13 mouse cellular contexts compared by ENCODE assay signal in the genomic region with DNA sequence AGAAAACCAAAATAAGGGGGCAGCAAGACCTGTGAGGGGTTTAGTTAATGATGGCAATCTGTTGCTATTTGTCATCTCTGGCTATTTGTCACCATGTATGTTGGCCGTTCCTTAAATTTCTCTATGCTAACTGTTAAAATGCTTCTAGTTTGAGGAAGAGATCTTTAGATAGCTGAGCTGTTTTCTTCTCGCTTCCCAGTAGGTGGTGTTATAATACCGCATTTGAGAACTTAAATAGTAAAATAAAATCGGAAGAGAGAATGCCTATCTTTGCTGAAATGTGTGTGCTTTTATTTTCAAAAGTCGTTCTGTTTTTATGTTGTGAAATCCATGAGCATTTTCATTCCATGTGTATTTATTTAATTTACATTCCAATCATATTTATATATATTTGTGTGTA.
DNase-seq lines count a peak whose midpoint lies in the region; ATAC-seq and TF ChIP-seq lines count a peak whose summit lies in the region.
"Had no signal": no experiment of that assay in that cellular context is flagged by ENCODE, and none has a peak within 500 bp of the region (broad histone marks: within the 10 kb centered on the region; RNA-seq: fewer than 3 reads in every experiment).

No protein-coding gene starts in this region.

- H3K4me3 ChIP-seq in cerebellum, adult 2 months (replicated peaks; ENCODE audit: insufficient read depth, low read depth, low read length) = no peak overlapping the region
- H3K4me3 ChIP-seq in liver, postnatal 0 days (ENCODE audit: low read depth, low read length) = no peak overlapping the region
- H3K4me3 ChIP-seq in liver, embryonic 11.5 days (ENCODE audit: low read depth, low read length) = no peak overlapping the region
- no peak overlapping the region for H3K4me3 ChIP-seq in hindbrain, postnatal 0 days (ENCODE audit: low read length)
- H3K4me3 ChIP-seq: limb, embryonic 12.5 days; myocyte; stomach, embryonic 15.5 days had no signal

- H3K4me2 ChIP-seq in liver, postnatal 0 days (ENCODE audit: low read depth, low read length) = no peak overlapping the region
- no peak overlapping the region for H3K4me2 ChIP-seq in liver, embryonic 11.5 days
- no peak overlapping the region for H3K4me2 ChIP-seq in hindbrain, postnatal 0 days (ENCODE audit: low read depth, low read length)
- H3K4me2 ChIP-seq: limb, embryonic 12.5 days; stomach, embryonic 15.5 days had no signal

- H3K27me3 ChIP-seq in cerebellum, adult 2 months (ENCODE audit: control insufficient read depth, insufficient read depth, low read length) = no peaks in the 10 kb centered on the region
- no peaks in the 10 kb centered on the region for H3K27me3 ChIP-seq in liver, postnatal 0 days (ENCODE audit: insufficient read depth, low read length)
- H3K27me3 ChIP-seq in liver, embryonic 11.5 days (replicated peaks; ENCODE audit: control insufficient read depth, insufficient read depth, low read length) = no peaks in the 10 kb centered on the region
- H3K27me3 ChIP-seq in hindbrain, postnatal 0 days (ENCODE audit: insufficient read depth, low read length) = no peaks in the 10 kb centered on the region
- H3K27me3 ChIP-seq: limb, embryonic 12.5 days; stomach, embryonic 15.5 days had no signal

- peak; percentile 49; the same call in 1 of the 2 replicates for TF ChIP-seq CTCF in cerebellum, adult 2 months (IDR thresholded peaks at IDR 0.05; ENCODE audit: borderline replicate concordance, insufficient read depth, low read depth, low read length)
- peak; percentile 45 for TF ChIP-seq CTCF in liver, postnatal 0 days (IDR thresholded peaks at IDR 0.05; ENCODE audit: low read depth)
- TF ChIP-seq CTCF in hindbrain, postnatal 0 days (IDR thresholded peaks at IDR 0.05; ENCODE audit: low read depth) = peak; percentile 74

- TF ChIP-seq POLR2A in cerebellum, adult 2 months (IDR thresholded peaks at IDR 0.05; ENCODE audit: borderline replicate concordance, insufficient read depth, low read length) = no peak

- no peak for TF ChIP-seq EP300 in liver, postnatal 0 days (IDR thresholded peaks at IDR 0.05; ENCODE audit: low read depth)

- no peak for ATAC-seq in liver, postnatal 0 days
- ATAC-seq in liver, embryonic 11.5 days (replicated peaks; ENCODE audit: low FRiP score) = no peak
- no peak for ATAC-seq in hindbrain, postnatal 0 days

- no peaks in the 10 kb centered on the region for H3K9me3 ChIP-seq in liver, postnatal 0 days (ENCODE audit: low read length)
- H3K9me3 ChIP-seq in liver, embryonic 11.5 days (ENCODE audit: control insufficient read depth, low read length) = no peaks in the 10 kb centered on the region
- no peaks in the 10 kb centered on the region for H3K9me3 ChIP-seq in hindbrain, postnatal 0 days (ENCODE audit: low read length)
- H3K9me3 ChIP-seq: limb, embryonic 12.5 days; stomach, embryonic 15.5 days had no signal

- H3K9ac ChIP-seq in liver, postnatal 0 days (replicated peaks) = no peak overlapping the region
- no peak overlapping the region for H3K9ac ChIP-seq in liver, embryonic 11.5 days (ENCODE audit: low read depth, low read length)
- H3K9ac ChIP-seq in hindbrain, postnatal 0 days (replicated peaks; ENCODE audit: low read length) = no peak overlapping the region
- H3K9ac ChIP-seq: limb, embryonic 12.5 days; stomach, embryonic 15.5 days had no signal

- H3K27ac ChIP-seq in cerebellum, adult 2 months (ENCODE audit: insufficient read depth, low read length) = no peak overlapping the region
- H3K27ac ChIP-seq in liver, postnatal 0 days (ENCODE audit: low read depth) = no peak overlapping the region
- no peak overlapping the region for H3K27ac ChIP-seq in liver, embryonic 11.5 days (ENCODE audit: low read depth, low read length)
- no peak overlapping the region for H3K27ac ChIP-seq in hindbrain, postnatal 0 days
- H3K27ac ChIP-seq: limb, embryonic 12.5 days; stomach, embryonic 15.5 days had no signal

- no peaks in the 10 kb centered on the region for H3K4me1 ChIP-seq in cerebellum, adult 2 months (ENCODE audit: control insufficient read depth, insufficient read depth, low read length)
- no peaks in the 10 kb centered on the region for H3K4me1 ChIP-seq in liver, postnatal 0 days (ENCODE audit: insufficient read depth)
- H3K4me1 ChIP-seq in liver, embryonic 11.5 days (replicated peaks; ENCODE audit: control insufficient read depth, insufficient read depth, low read length) = no peaks in the 10 kb centered on the region
- H3K4me1 ChIP-seq in hindbrain, postnatal 0 days (ENCODE audit: insufficient read depth, low read length) = no peaks in the 10 kb centered on the region
- H3K4me1 ChIP-seq: limb, embryonic 12.5 days; stomach, embryonic 15.5 days had no signal

- WGBS in cerebellum, adult 2 months = 16% methylated on average over 5 of the region's 5 CpGs
- 28% methylated on average over 5 of the region's 5 CpGs for WGBS in liver, postnatal 0 days (ENCODE audit: insufficient replicate concordance)
- 36% methylated on average over 5 of the region's 5 CpGs for WGBS in liver, embryonic 11.5 days
- WGBS in hindbrain, postnatal 0 days = 22% methylated on average over 5 of the region's 5 CpGs

- peak in 1 of 2 experiments; percentile 41 for DNase-seq in cerebellum, adult 2 months
- DNase-seq in cerebellum, postnatal 25 days = no peak
- DNase-seq in liver, postnatal 0 days = no peak
- DNase-seq in liver, embryonic 11.5 days (ENCODE audit: low spot score) = no peak
- peak; percentile 83 for DNase-seq in hindbrain, postnatal 0 days (ENCODE audit: low spot score)
- peak; percentile 13 for DNase-seq in skeletal muscle tissue, adult 2 months (ENCODE audit: low read depth, low spot score)
- DNase-seq in T-cell, adult 2 months (ENCODE audit: low spot score) = no peak
- no peak for DNase-seq in cerebellum, postnatal 4 days (ENCODE audit: low spot score in 2 of 2)
- DNase-seq: adrenal gland, postnatal 25 days; kidney, adult 18-20 months had no signal

- H3K36me3 ChIP-seq in liver, postnatal 0 days (replicated peaks; ENCODE audit: insufficient read depth, low read length) = no peaks in the 10 kb centered on the region
- no peaks in the 10 kb centered on the region for H3K36me3 ChIP-seq in liver, embryonic 11.5 days (ENCODE audit: control insufficient read depth, insufficient read depth, low read length)
- no peaks in the 10 kb centered on the region for H3K36me3 ChIP-seq in hindbrain, postnatal 0 days (ENCODE audit: insufficient read depth, low read length)
- H3K36me3 ChIP-seq: limb, embryonic 12.5 days; stomach, embryonic 15.5 days had no signal

Comparison
In these comparisons a context has a peak if more than half of its experiments do, and no peak if none do; other contexts are left out.
1. DNase-seq: peak in hindbrain, postnatal 0 days (single experiment) and skeletal muscle tissue, adult 2 months (single experiment); none in cerebellum, postnatal 25 days (0 of 2), liver, postnatal 0 days (single experiment), liver, embryonic 11.5 days (single experiment), T-cell, adult 2 months (single experiment) and cerebellum, postnatal 4 days (0 of 2).
2. Peak in every context shown above with its lines, with median percentiles within 50 percentile points of each other: CTCF ChIP-seq.